8 mouse cellular contexts compared by ENCODE assay signal in the genomic region with DNA sequence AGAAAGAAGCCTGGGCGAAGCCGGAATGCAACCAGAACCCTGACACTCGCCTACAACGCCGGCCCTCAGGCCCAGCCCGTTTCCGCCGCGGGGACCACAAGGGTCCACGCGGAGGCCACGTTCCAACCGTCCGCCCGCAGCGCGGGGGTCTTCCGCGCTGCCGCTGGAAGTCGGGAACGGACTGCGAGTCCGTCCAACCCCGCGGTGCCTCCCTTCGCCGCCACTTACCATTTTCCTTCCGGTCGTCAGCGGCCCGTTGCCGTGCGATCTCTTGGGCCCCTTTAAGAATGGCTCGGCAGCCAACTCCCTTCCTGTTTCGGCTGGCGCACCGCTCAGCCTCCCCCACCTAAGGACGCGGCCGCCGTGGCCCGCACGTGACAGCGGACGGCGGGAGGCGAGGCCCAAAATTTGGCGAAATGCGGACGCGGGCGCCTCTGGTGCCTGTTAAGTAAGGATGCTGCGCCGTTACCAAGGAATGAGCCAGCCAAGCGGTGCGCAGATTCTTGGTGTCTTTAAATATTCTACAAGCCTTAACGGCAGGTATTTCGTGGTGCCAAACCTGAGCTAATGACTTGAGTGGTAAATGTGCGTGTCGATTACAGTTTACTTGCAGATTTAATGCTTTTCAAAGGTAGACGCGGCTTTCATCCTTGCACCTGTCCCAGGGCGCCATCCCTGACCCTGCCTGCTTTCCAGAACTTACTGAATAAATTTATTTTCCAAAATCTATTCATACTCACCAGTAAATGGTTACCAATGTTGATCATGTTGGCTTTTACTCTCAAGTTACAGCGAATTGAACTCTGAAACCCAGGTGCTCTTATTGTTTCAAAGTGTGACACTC. TPM values are rescaled to one million over a fixed set of nuclear protein-coding genes. Genes with fewer than 3 reads are reported as not detected.
DNase-seq lines count a peak whose midpoint lies in the region; ATAC-seq lines count a peak whose summit lies in the region.

TSS of gene Gmfb (minus strand) at position 370 of the 844 bp plus-strand sequence.

- H3K4me1 ChIP-seq in brown adipose tissue, adult 24 weeks (ENCODE audit: control insufficient read depth, insufficient read depth, insufficient read length, low read length), result peaks cover 7% of the 10 kb centered on the region; the same call in 1 of the 2 replicates
- peaks cover 23% of the 10 kb centered on the region for H3K4me1 ChIP-seq in heart, embryonic 13.5 days
- peaks cover 49% of the 10 kb centered on the region for H3K4me1 ChIP-seq in liver, embryonic 13.5 days (replicated peaks)
- peaks cover 5% of the 10 kb centered on the region for H3K4me1 ChIP-seq in stomach, embryonic 16.5 days (ENCODE audit: control insufficient read depth, insufficient read depth, low read length)

- H3K36me3 ChIP-seq in heart, embryonic 13.5 days, result peaks cover 6% of the 10 kb centered on the region
- peaks cover 7% of the 10 kb centered on the region; the same call in 1 of the 2 replicates for H3K36me3 ChIP-seq in liver, embryonic 13.5 days
- no peaks in the 10 kb centered on the region for H3K36me3 ChIP-seq in stomach, embryonic 16.5 days (ENCODE audit: control insufficient read depth, insufficient read depth, low read length)

- no peaks in the 10 kb centered on the region for H3K9me3 ChIP-seq in heart, embryonic 13.5 days
- no peaks in the 10 kb centered on the region for H3K9me3 ChIP-seq in liver, embryonic 13.5 days (replicated peaks)
- no peaks in the 10 kb centered on the region for H3K9me3 ChIP-seq in stomach, embryonic 16.5 days (replicated peaks; ENCODE audit: control insufficient read depth, low read length)

- H3K4me3 ChIP-seq in brown adipose tissue, adult 24 weeks (ENCODE audit: insufficient read depth, low read depth, low read length), result peak within 1 kb of the TSS; percentile 95
- peak within 1 kb of the TSS; percentile 88 for H3K4me3 ChIP-seq in heart, embryonic 13.5 days
- H3K4me3 ChIP-seq in liver, embryonic 13.5 days (replicated peaks), result peak within 1 kb of the TSS; percentile 84
- peak within 1 kb of the TSS; percentile 96 for H3K4me3 ChIP-seq in stomach, embryonic 16.5 days (replicated peaks; ENCODE audit: low read length)

- peak within 1 kb of the TSS; percentile 93 for H3K4me2 ChIP-seq in heart, embryonic 13.5 days
- peak within 1 kb of the TSS; percentile 82 for H3K4me2 ChIP-seq in liver, embryonic 13.5 days
- H3K4me2 ChIP-seq in stomach, embryonic 16.5 days (ENCODE audit: low read depth, low read length), result peak within 1 kb of the TSS; percentile 65

- no peaks in the 10 kb centered on the region for H3K27me3 ChIP-seq in heart, embryonic 13.5 days (replicated peaks)
- H3K27me3 ChIP-seq in liver, embryonic 13.5 days, result no peaks in the 10 kb centered on the region
- no peaks in the 10 kb centered on the region for H3K27me3 ChIP-seq in stomach, embryonic 16.5 days (ENCODE audit: control insufficient read depth, insufficient read depth, low read length)

- peak; percentile 77 for ATAC-seq in heart, embryonic 13.5 days (ENCODE audit: extremely low read depth, insufficient number of reproducible peaks, low FRiP score, low TSS enrichment)
- peak; percentile 96 for ATAC-seq in liver, embryonic 13.5 days (ENCODE audit: low read depth)
- ATAC-seq in stomach, embryonic 16.5 days (ENCODE audit: insufficient read depth, low FRiP score), result peak; percentile 96

- peak; percentile 96 for DNase-seq in CD4-positive, CD25-positive, alpha-beta regulatory T cell, adult 2 months (ENCODE audit: low read depth, low spot score)
- DNase-seq in fat pad, adult 2 months (ENCODE audit: extremely low read depth, low read depth, low spot score), result peak; percentile 28
- peak; percentile 97 for DNase-seq in kidney, postnatal 10 days
- peak; percentile 85 for DNase-seq in liver, embryonic 13.5 days
- peak; percentile 94 for DNase-seq in neural tube, embryonic 10.5 days (ENCODE audit: extremely low spot score, low spot score)

- H3K27ac ChIP-seq in brown adipose tissue, adult 24 weeks (replicated peaks; ENCODE audit: low read depth, low read length), result peak within 1 kb of the TSS; percentile 95
- peak within 1 kb of the TSS; percentile 94 for H3K27ac ChIP-seq in heart, embryonic 13.5 days (replicated peaks)
- H3K27ac ChIP-seq in liver, embryonic 13.5 days, result peak within 1 kb of the TSS; percentile 84
- H3K27ac ChIP-seq in stomach, embryonic 16.5 days (ENCODE audit: low read length), result peak within 1 kb of the TSS; percentile 92

- WGBS in heart, embryonic 13.5 days, result under 1% methylated on average over 65 of the region's 65 CpGs
- under 1% methylated on average over 65 of the region's 65 CpGs for WGBS in liver, embryonic 13.5 days (ENCODE audit: insufficient replicate concordance)
- WGBS in stomach, embryonic 16.5 days, result under 1% methylated on average over 65 of the region's 65 CpGs

- H3K9ac ChIP-seq in heart, embryonic 13.5 days, result peak within 1 kb of the TSS; percentile 94
- H3K9ac ChIP-seq in liver, embryonic 13.5 days, result peak within 1 kb of the TSS; percentile 81
- H3K9ac ChIP-seq in stomach, embryonic 16.5 days (ENCODE audit: low read length), result peak within 1 kb of the TSS; percentile 94

RNA-seq across cellular contexts. Expression of gene Gmfb, which starts in this region (rescaled TPM):
- 56.2 and 59.4 TPM in 2 replicates for polyA plus RNA-seq in brown adipose tissue, adult 24 weeks (2012; ENCODE audit: insufficient read depth, insufficient read length, missing spikeins)
- polyA plus RNA-seq in heart, embryonic 13.5 days (2015; fragmentation: Nextera tagmentation; extraction: Ambion mirVana), result 47.6 and 47.9 TPM in 2 replicates
- polyA plus RNA-seq in liver, embryonic 13.5 days (2015; fragmentation: Nextera tagmentation; extraction: Ambion mirVana), result 34.0 and 53.5 TPM in 2 replicates
- 51.7 and 54.8 TPM in 2 replicates for polyA plus RNA-seq in stomach, embryonic 16.5 days (2015; fragmentation: Nextera tagmentation; extraction: Ambion mirVana)

Comparison
In these comparisons a context has a peak if more than half of its experiments do, and no peak if none do; other contexts are left out.
1. Peak in every context shown above with its lines: DNase-seq, ATAC-seq, H3K4me3 ChIP-seq and H3K27ac ChIP-seq.
2. DNase-seq: peak in every context shown above with its lines; median percentile 97 in kidney, postnatal 10 days; 96 in CD4-positive, CD25-positive, alpha-beta regulatory T cell, adult 2 months; 94 in neural tube, embryonic 10.5 days; 85 in liver, embryonic 13.5 days; 28 in fat pad, adult 2 months.